Mouse (Mus musculus) 3134 (cell line): Measurements from ENCODE around the gene Soat2.

Experiments used
- DNase-seq: peaks from one replicate; pipeline ENCODE4 v3.0.0-alpha.2; 2011; ENCODE audit warnings: low spot score; ENCODE audit not compliant: insufficient read length; ENCODE audit errors: extremely low read depth

Gene Soat2

GRCm38 (mm10) chr15:102113674-102114073 is 36.7 kb upstream of the Soat2 start:
- DNase-seq, result no peak

- DNase-seq, result no peak
These were observed 35.6 kb upstream of the Soat2 start for GRCm38 (mm10) chr15:102114651-102115260.

GRCm38 (mm10) chr15:102115731-102116231 is 34.5 kb upstream of the Soat2 start:
- DNase-seq, result no peak

- DNase-seq, result no peak
These were observed 33.4 kb upstream of the Soat2 start for GRCm38 (mm10) chr15:102116753-102117415.

GRCm38 (mm10) chr15:102117461-102118443 is 32.6 kb upstream of the Soat2 start:
- peak; percentile 55 for DNase-seq

- DNase-seq, result no peak
These were observed 31.7 kb upstream of the Soat2 start for GRCm38 (mm10) chr15:102118591-102118990.

- no peak for DNase-seq
These were observed 31.1 kb upstream of the Soat2 start for GRCm38 (mm10) chr15:102119121-102119830.

GRCm38 (mm10) chr15:102119831-102120170 is 30.5 kb upstream of the Soat2 start:
- DNase-seq, result no peak

- DNase-seq, result no peak
These were observed 29.8 kb upstream of the Soat2 start for GRCm38 (mm10) chr15:102120530-102120929.

- no peak for DNase-seq
These were observed 24.0 kb upstream of the Soat2 start for GRCm38 (mm10) chr15:102126303-102126702.

- no peak for DNase-seq
These were observed 17.0 kb upstream of the Soat2 start for GRCm38 (mm10) chr15:102133314-102133713.

- DNase-seq, result no peak
These were observed 15.6 kb upstream of the Soat2 start for GRCm38 (mm10) chr15:102134709-102135108.

- no peak for DNase-seq
These were observed 14.7 kb upstream of the Soat2 start for GRCm38 (mm10) chr15:102135522-102136128.

GRCm38 (mm10) chr15:102136129-102136758 is 14.1 kb upstream of the Soat2 start, which contains the start of gene Spryd3:
Gene Spryd3 (minus strand): TSS chr15:102136234.
- DNase-seq, result peak; percentile 99

GRCm38 (mm10) chr15:102141120-102141519 is 9.2 kb upstream of the Soat2 start:
- DNase-seq, result no peak

- peak; percentile 67 for DNase-seq
These were observed 7.1 kb upstream of the Soat2 start for GRCm38 (mm10) chr15:102142914-102143912.

GRCm38 (mm10) chr15:102144274-102144711 is 6.0 kb upstream of the Soat2 start, which contains the start of gene Igfbp6:
Gene Igfbp6 (plus strand): TSS chr15:102144362.
- DNase-seq, result peak; percentile 68

- no peak for DNase-seq
These were observed 5.6 kb upstream of the Soat2 start for GRCm38 (mm10) chr15:102144726-102145125.
